Mouse (Mus musculus) lung, postnatal 4 days (tissue): ENCODE data around the gene Smu1.
A peak's percentile ranks its signal among the peaks of the same experiment; 100 is the strongest.

Experiments
- DNase-seq, 2 experiments: peaks; one replicate each; pipeline ENCODE4 v3.0.0; 2021

Gene Smu1

DNA sequence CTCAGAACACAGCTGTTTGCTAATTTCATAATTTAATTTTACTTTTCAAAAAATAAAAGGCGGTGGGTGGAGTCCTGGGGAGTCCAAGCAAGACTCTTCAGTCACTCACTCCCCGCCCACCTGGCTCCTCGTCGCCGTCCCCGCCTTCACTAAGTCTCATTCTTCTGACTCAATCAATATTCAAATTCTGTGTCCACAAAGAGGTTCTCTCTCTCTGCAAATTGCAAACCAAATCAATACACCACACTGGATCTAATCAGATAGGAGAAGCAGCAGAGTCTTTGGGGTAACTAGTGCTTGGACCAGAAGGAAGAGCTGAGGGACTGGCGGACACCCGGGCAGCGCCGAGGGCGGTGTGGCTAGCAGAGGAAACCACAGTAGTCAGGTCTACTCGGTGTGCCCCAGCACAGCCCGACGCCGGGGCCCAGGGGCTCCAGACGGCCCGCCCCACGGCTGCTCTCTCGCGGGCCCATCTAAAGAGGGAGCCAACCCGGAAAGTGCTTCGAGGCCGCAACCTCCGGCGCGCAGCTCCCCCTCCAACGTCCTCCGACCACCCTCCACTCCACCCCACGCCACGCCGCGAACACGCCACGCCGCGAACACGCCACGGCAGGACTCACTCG is 455 bp downstream of the Smu1 start:
- DNase-seq, result no peak

DNA sequence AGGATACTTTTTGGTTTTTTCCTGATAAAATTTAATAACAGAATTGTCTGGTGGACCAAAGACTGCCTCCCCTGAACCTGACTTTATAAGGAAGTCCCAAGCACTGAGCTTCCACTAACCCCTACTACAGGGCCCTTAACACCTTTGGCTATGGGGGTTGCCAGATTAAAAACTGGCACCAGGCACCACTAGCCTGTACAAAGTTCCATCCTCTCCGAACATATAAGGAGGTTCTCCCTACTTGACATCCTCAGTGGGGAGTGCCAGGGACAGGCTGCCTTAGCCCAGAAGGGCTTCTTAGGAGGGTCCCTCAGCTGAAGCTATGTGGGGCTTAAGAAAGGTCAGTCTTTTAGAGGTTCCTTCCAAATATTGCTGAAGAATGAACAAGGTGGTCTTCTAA is 22.4 kb downstream of the Smu1 start:
- DNase-seq, result no peak

DNA sequence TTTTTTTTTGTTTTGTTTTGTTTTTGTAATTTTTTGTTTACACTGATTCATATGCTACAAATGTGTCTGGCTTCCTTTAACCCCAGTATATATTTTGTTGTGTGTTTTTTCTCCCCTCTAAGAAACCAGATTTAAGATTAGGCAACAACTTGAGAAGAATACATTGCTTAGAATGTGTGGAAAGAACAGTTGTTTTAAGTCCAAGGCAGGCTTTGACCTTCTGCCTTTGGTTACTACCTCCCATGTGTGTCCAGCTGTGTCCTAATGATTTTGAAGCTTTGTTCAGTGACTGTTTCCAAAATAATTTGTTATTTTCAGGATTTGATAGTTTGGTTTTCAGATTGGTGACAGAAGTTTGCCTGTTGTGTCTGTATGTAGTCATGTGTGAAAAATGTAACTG is 26.5 kb downstream of the Smu1 start:
- DNase-seq, result no peak

DNA sequence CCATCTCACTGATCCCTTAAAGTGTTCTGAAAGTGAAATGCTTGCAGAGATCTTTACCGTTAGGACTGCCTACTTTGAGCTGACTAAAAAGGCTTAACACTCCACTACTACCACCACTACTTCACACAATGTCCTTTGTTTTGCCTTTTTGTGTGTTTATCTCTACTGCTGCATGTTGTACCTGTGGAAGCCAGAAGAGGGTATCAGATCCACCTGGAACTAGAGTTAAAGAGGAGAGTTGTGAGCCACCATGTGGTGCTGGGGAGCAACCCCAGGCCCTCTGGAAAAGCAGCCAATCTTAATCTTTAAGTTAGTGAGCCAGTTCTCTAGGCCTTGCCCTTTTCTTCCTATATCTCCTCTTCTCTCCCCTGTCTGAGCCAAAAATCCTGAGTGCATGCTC is 30.5 kb downstream of the Smu1 start:
- DNase-seq, result no peak

DNA sequence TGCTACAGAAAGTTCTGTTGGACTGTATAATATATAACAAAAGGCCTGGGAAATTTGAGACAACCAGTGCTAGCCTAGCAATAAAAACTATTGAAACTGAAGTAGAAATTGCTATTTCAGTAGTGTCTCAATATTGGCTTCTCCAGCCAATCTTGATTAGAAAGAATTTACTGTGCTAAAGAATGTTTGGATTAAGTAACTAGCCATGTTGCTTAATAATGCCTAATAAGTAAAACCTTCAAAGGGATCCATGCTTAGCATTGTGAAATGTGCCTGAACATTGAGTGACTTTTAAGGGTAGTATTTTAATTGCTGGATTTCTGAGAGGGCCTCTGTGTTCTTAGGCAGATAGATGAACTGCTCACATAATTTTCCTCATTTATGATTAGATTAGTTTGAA is 32.2 kb downstream of the Smu1 start:
- no peak for DNase-seq

DNA sequence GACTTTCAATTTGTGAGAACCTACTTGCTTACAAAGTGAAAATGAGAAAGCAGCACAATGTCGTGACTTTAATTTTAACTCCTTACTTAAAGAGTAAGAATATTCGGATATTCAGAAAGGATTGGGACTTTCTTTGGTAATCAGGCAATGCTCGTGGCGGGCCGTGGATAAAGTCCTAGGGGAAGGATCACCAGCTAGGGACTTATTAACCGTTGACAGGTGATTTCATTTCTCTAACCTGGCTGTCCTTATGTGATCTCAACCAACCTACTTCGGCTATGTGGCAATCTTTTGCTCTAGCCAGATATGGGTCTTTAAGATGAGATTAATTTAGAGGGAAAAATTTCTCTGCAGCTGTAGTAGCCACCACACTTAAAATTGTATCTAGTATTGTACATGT is 32.6 kb downstream of the Smu1 start:
- DNase-seq, result no peak

DNA sequence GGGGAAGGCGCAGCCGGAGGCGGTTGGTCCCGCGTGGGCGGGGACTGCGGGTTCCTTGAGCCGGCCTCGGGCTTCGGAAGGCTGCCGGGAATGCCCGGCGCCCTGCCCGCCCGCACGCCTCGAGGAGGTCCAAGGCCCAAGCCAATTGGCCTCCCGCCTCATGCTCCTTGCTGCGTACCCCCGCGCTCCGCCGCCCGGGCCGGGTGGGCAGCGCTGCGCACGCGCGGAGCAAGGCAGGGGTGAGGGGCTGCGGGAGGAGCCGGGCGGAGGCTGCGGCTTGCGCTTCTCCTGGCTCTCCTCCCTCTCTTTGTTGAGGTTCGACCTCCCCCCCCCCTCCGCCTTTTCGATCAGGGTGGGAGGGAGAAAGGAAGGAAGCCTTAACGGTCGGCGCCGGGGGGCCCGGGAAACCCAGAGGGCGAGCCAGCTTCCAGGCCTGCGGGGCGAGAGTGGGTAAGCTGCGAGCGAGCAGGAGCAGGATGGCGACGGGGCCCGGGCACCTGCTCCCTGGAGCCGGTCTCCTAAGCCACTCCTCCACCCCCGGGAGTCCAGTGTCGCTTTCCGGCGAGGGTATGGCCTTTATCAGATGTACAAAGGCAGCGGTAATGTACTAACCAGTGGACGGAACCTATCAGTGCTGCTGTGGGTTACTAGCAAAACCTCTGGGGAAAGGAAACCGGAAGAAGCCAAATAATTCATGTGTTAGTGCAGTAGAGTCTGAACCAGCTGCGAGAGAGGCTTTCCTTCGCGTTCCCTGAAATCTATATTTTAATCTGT is 34.8 kb downstream of the Smu1 start:
- peak; percentile 84 to 88 for DNase-seq

DNA sequence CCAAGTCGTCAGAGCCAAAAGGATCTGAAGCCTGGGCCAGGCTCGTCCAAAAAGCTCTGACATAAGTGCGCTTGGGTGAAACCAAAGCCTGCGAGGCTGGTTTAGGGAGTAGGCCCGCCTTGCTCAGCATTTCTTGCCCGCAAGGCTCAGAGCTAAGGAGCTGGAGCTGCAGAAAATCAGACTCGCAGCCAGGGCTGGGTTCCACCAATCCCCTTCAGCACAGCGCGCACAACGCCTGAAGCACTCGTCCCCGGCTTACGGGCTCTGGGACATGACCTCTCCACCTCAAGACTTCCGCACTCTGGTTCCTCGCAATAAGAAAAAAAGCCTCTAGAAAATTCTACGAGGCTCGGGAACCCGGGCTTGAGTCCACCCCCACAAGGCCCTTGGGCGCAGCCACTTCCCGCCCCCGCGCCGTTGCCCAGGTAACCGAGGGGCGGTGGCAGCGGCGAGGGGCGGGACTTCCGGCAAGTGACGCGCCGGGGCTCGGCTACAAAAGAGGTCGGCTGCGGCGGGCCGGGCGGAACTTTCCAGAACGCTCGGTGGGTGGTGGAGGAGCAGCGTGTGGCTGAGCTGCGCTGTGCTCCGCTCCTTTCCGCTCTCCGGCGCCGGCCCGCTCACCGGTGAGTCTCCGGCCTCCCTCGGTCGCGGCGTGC is 35.6 kb downstream of the Smu1 start, which contains the start of gene Dnaja1:
Dnaja1 (plus strand) TSS at position 140 of the 656 bp plus-strand sequence.
- DNase-seq, result peak; percentile 98 to 99

DNA sequence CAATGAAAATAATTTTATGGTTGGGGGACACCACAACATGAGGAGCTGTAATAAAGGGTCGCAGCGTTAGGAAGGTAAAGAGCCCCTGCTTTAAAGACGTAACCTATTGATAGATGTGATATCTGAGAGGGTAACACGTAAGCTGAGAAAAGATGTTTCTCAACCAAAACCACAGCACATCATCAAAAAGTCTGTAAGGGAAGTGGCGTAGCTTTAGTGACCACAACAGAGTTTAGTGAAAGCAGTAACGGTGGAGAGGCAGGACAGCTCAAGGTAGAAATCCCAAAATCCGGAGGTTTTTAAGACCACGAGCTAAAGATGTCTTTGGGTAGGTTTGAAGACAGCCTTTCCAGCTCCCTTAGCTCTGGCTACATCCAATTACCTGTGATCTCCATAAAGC is 36.8 kb downstream of the Smu1 start:
- DNase-seq, result no peak

DNA sequence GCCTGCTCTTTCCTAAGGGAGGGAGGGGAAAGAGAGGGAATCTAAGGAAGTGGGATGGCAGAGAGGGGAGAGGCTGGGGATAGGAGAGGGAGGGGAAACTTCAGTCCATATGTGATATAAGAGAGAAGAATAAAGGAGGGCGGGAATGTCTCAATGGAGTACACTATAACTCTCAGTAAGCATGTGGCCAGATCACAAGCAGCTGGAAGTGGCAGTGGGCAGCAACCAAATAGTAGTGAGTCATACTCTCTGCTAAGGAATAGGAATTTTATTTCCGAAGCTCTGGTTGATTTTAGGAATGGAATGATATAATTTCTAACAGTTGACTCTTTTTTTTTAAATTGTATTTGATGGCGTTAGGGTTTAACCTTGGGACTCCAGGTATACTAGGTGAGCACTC is 40.6 kb downstream of the Smu1 start:
- no peak for DNase-seq

DNA sequence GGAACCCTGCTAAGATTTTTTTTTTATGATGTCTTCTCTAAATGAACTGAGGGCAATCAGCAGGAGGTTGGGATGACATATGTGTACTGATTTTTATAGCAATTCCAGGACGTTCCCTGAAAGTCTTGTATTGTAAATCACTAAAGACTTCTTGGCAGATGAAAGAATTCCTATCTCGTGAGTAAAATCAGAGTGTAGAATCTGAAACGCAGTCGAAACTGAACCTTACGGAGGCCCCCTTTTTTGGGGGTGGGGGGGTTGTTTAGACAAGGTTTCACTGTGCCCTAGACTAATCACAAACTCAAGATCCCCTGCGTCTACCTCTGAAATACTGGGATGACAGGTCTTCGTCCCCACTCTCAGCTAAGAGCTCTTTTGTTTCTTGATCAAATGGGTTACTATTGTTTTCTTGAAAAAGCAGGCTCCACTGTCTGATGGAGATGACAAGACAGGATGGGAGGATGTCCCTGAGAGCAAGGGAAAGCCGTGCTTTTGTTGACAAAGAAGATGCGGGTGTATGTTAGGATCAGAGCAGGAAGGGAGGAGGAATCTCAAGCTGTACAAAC is 53.9 kb downstream of the Smu1 start:
- peak in 1 of 2 experiments; percentile 13 for DNase-seq

DNA sequence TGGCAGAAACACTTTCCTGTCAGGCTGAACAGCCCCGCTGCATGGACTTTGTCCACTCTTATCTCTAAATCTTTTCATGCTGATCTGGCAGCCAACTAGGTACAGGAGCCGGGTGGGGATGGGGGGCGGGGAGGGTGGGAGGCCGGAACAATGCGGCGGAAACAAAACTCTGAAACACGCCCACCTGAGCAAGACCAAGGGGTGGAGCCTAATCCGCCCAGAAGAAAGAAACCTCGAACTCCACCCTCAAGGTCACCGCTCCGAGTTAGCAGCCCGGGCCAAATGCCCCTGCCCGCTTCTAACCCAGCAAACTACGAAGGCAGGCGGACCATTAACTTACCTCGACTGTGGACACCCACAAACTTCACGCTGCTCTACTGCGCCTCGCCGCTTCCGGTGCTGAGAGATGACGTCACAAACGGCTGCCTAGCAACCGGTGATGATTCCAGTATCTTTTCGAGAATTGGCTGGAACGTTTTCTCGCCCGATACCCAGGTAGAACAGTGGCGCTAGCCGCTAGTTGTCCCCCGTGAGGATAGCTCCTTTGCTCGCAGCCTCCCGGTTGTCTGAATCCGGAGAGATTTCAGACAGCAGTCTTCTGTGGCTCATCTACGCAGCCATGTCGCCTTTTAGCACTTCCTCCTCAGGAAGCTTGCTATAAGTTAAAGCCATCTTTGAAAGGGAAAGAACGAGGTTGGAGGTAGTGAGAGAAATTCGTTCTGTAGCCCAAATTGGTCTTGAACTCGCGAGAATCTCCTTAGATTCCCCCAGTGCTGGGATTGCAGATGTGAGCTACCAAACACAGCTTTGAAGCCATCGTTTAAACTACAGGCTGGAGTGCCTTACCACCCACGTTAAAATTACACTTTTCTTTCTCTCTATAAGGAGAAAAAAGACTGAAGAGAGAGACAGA is 54.7 kb downstream of the Smu1 start, which contains the start of gene Aptx:
Aptx (minus strand) TSS at position 398 of the 913 bp plus-strand sequence.
- peak; percentile 96 to 98 for DNase-seq

DNA sequence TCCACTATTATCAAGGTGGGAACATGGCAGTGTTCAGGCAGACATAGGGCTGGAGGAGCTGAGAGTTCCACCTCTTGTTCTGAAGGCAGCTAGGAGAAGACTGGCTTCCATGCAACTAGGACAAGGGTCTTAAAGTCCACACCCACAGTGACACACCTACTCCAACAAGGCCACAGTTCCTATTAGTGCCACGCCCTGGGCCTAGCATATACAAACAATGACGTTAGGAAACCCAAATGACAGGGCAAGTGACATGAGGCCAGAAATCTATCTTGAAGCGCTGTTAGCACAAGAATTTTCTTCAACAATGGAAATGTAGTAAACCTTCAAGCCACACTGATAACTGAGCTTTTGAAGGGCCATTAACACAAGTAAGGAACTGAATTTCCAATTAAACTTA is 55.9 kb downstream of the Smu1 start:
- no peak for DNase-seq

DNA sequence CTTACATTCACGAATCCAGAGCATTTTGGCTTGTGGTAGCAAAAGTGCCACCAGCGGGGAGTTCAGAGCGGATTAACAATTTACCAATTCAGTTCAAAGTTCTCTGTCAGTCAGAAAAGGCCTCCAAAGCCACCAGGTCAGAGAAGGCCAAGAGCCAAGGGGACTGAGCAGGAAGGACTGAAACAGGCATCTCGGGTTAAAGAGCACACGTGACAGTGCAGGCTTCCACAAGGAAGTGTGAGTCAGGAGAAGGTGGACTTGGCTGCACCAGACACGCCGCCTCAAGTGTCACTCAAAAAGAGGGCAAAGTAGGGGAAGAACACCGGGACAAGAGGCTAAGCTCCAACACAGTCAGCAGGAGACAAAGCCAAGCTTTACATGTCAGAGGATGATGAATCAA is 57.5 kb downstream of the Smu1 start:
- DNase-seq, result peak; percentile 26 to 54

DNA sequence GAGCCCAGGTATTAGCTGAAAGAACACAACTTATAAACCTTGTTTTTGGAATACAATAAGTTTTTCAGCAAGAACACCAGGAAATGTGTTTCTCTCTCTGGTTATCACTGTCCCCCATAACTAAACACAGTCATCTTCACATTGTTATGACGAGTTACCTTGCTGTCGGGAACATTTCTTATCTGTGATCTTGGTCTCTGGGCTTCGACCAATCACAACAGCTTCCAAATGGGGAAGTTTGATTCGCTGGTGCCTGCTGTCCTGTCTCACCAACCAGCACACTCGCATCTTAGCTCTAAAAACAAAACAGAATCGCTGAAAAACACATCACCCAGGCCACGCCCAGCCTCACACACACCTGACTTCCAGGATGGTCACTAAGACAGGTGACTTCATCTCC is 60.7 kb downstream of the Smu1 start:
- no peak for DNase-seq

DNA sequence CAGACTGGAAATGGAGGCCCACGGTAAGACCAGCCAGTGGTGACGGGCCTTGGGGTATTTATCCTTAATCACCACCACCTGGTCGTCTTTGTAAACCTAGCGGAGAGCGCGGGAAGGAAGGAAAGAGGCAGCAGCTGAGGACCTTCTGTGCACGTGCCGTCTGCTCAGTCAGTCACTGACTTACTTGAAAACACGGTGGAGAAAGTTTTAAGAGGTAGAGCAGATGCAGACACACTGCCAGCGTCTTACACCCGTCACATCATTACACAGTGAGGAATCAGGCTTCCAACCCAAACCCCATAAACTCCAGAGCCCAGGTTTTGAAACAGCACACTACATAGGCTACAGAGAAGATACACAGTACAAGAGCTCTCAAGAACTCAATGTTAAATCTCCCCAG is 66.6 kb downstream of the Smu1 start:
- DNase-seq, result no peak
